Mouse (Mus musculus): ENCODE results near the gene Tarbp2.

The Tarbp2 gene

GRCm38 (mm10) chr15:102517976-102518858 is at the start of gene Tarbp2:
Gene Tarbp2, plus strand, starts transcription at chr15:102518192.
- peak; percentile 99 for DNase-seq (ENCODE audit: low read depth, low spot score)

GRCm38 (mm10) chr15:102468675-102469370 is 49.2 kb upstream of the Tarbp2 start:
- DNase-seq (ENCODE audit: low read depth, low spot score) = no peak

GRCm38 (mm10) chr15:102470183-102470604 is 47.8 kb upstream of the Tarbp2 start, which contains the start of gene Pcbp2:
Gene Pcbp2, plus strand, starts transcription at chr15:102470539.
- peak; percentile 97 for DNase-seq (ENCODE audit: low read depth, low spot score)

- DNase-seq (ENCODE audit: low read depth, low spot score) = peak; percentile 76
Observed at GRCm38 (mm10) chr15:102470605-102471294, 47.2 kb upstream of the Tarbp2 start.

- DNase-seq (ENCODE audit: low read depth, low spot score) = peak; percentile 46
Observed at GRCm38 (mm10) chr15:102471295-102471645, 46.7 kb upstream of the Tarbp2 start.

GRCm38 (mm10) chr15:102471727-102472126 is 46.3 kb upstream of the Tarbp2 start:
- no peak for DNase-seq (ENCODE audit: low read depth, low spot score)

- DNase-seq (ENCODE audit: low read depth, low spot score) = no peak
Observed at GRCm38 (mm10) chr15:102473246-102473645, 44.7 kb upstream of the Tarbp2 start.

- DNase-seq (ENCODE audit: low read depth, low spot score) = no peak
Observed at GRCm38 (mm10) chr15:102474520-102474919, 43.5 kb upstream of the Tarbp2 start.

GRCm38 (mm10) chr15:102483136-102483535 is 34.9 kb upstream of the Tarbp2 start:
- no peak for DNase-seq (ENCODE audit: low read depth, low spot score)

GRCm38 (mm10) chr15:102485853-102486252 is 32.1 kb upstream of the Tarbp2 start:
- no peak for DNase-seq (ENCODE audit: low read depth, low spot score)

- no peak for DNase-seq (ENCODE audit: low read depth, low spot score)
Observed at GRCm38 (mm10) chr15:102487664-102488063, 30.3 kb upstream of the Tarbp2 start.

- DNase-seq (ENCODE audit: low read depth, low spot score) = no peak
Observed at GRCm38 (mm10) chr15:102498322-102498721, 19.7 kb upstream of the Tarbp2 start.

GRCm38 (mm10) chr15:102499370-102499769 is 18.6 kb upstream of the Tarbp2 start:
- DNase-seq (ENCODE audit: low read depth, low spot score) = no peak

GRCm38 (mm10) chr15:102499851-102500250 is 18.1 kb upstream of the Tarbp2 start:
- DNase-seq (ENCODE audit: low read depth, low spot score) = no peak

- DNase-seq (ENCODE audit: low read depth, low spot score) = no peak
Observed at GRCm38 (mm10) chr15:102500479-102500878, 17.5 kb upstream of the Tarbp2 start.

- no peak for DNase-seq (ENCODE audit: low read depth, low spot score)
Observed at GRCm38 (mm10) chr15:102501084-102501814, 16.7 kb upstream of the Tarbp2 start.

GRCm38 (mm10) chr15:102502254-102502840 is 15.6 kb upstream of the Tarbp2 start:
- DNase-seq (ENCODE audit: low read depth, low spot score) = no peak

- no peak for DNase-seq (ENCODE audit: low read depth, low spot score)
Observed at GRCm38 (mm10) chr15:102503447-102503846, 14.5 kb upstream of the Tarbp2 start, which contains the start of gene Gm10337. Gene Gm10337, plus strand, starts transcription at chr15:102503722.

GRCm38 (mm10) chr15:102503924-102504782 is 13.8 kb upstream of the Tarbp2 start:
- DNase-seq (ENCODE audit: low read depth, low spot score) = no peak

Measured in skeletal muscle tissue, adult 2 months (tissue).